Mouse (Mus musculus): ENCODE results near the gene Rheb. TPM values are rescaled to one million over a fixed set of nuclear protein-coding genes. Genes with fewer than 3 reads are reported as not detected.

Gene Rheb
- polyA plus RNA-seq, 1 experiment = 17.3 TPM

GRCm38 (mm10) chr5:24813946-24814345, 28.5 kb downstream of the Rheb start:
- H3K27me3 ChIP-seq (ENCODE audit: control insufficient read depth, insufficient read depth, low read length) = no peaks in the 10 kb centered on the region
- peaks cover 48% of the 10 kb centered on the region for H3K36me3 ChIP-seq (ENCODE audit: control insufficient read depth, insufficient read depth, low read length)
- no peak overlapping the region for H3K4me3 ChIP-seq (ENCODE audit: low read depth, low read length)
- TF ChIP-seq POLR2A (IDR thresholded peaks at IDR 0.05; ENCODE audit: low read depth, low read length) (no peak), CTCF (IDR thresholded peaks at IDR 0.05; ENCODE audit: extremely low read depth, insufficient read length, insufficient replicate concordance, low read depth, low read length) (no peak)
- no peak overlapping the region for H3K27ac ChIP-seq (ENCODE audit: insufficient read depth, low read depth, low read length)
- H3K4me1 ChIP-seq (ENCODE audit: control insufficient read depth, insufficient read depth, insufficient read length, low read length) = no peaks in the 10 kb centered on the region
- WGBS = 62% methylated on average over 3 of the region's 3 CpGs

GRCm38 (mm10) chr5:24813005-24813404, 29.4 kb downstream of the Rheb start:
- no peaks in the 10 kb centered on the region for H3K27me3 ChIP-seq (ENCODE audit: control insufficient read depth, insufficient read depth, low read length)
- no peak overlapping the region for H3K27ac ChIP-seq (ENCODE audit: insufficient read depth, low read depth, low read length)
- no peak overlapping the region for H3K4me3 ChIP-seq (ENCODE audit: low read depth, low read length)
- no peaks in the 10 kb centered on the region for H3K4me1 ChIP-seq (ENCODE audit: control insufficient read depth, insufficient read depth, insufficient read length, low read length)
- TF ChIP-seq POLR2A (IDR thresholded peaks at IDR 0.05; ENCODE audit: low read depth, low read length) = no peak
- TF ChIP-seq CTCF (IDR thresholded peaks at IDR 0.05; ENCODE audit: extremely low read depth, insufficient read length, insufficient replicate concordance, low read depth, low read length) = no peak
- H3K36me3 ChIP-seq (ENCODE audit: control insufficient read depth, insufficient read depth, low read length) = peaks cover 47% of the 10 kb centered on the region
- 61% methylated on average over 4 of the region's 4 CpGs for WGBS

DNA sequence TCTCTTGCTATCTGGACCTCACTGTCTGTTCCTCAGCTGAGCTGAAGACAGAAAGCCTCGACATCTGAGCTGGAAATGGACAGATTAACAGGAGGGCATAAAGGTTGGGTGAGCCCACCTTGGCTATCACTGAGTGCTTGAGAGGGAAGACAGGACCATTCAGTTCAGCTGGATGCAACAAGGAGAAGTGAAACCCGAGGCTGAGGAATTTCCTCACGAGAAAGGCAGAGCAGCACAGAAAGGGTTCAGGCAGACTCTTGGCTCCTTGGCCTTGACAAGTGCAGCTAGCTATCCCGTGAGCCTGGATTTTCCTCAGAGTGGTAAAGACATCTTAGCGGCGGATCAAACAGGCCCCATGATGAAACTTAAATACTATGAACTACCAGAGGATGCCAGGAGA, 37.2 kb downstream of the Rheb start:
- Histone ChIP-seq H3K36me3 (ENCODE audit: control insufficient read depth, insufficient read depth, low read length) (peaks cover 51% of the 10 kb centered on the region), H3K4me1 (ENCODE audit: control insufficient read depth, insufficient read depth, insufficient read length, low read length) (no peaks in the 10 kb centered on the region)
- TF ChIP-seq POLR2A (IDR thresholded peaks at IDR 0.05; ENCODE audit: low read depth, low read length) (no peak), CTCF (IDR thresholded peaks at IDR 0.05; ENCODE audit: extremely low read depth, insufficient read length, insufficient replicate concordance, low read depth, low read length) (no peak)

DNA sequence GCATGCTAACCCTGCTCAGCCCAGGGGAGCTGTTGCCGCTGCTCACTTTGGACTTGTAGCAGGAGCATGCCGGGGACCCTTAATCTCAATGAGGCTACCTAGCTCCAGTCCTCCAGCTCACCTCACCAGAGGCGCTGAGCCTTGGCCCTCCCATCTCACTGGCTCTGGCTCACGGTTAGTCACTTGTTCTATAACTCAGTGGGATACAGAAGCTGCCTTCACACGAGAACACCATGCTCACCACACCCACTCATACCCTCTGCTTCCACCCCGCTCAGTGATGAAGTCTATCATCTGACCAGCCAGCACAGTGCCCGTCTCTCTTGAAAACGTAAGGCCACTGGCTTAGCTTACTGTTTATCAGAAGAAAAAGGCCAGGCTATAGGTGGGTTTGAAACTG, 37.8 kb downstream of the Rheb start:
- WGBS = 90% methylated on average over 8 of the region's 8 CpGs
- TF ChIP-seq CTCF (IDR thresholded peaks at IDR 0.05; ENCODE audit: extremely low read depth, insufficient read length, insufficient replicate concordance, low read depth, low read length) (no peak), POLR2A (IDR thresholded peaks at IDR 0.05; ENCODE audit: low read depth, low read length) (no peak)
- Histone ChIP-seq H3K27me3 (ENCODE audit: control insufficient read depth, insufficient read depth, low read length) (no peaks in the 10 kb centered on the region), H3K27ac (ENCODE audit: insufficient read depth, low read depth, low read length) (no peak overlapping the region), H3K4me1 (ENCODE audit: control insufficient read depth, insufficient read depth, insufficient read length, low read length) (no peaks in the 10 kb centered on the region), H3K36me3 (ENCODE audit: control insufficient read depth, insufficient read depth, low read length) (peaks cover 51% of the 10 kb centered on the region), H3K4me3 (ENCODE audit: low read depth, low read length) (no peak overlapping the region)

More for the DNA sequence above, 37.2 kb downstream of the Rheb start:
- H3K27ac ChIP-seq (ENCODE audit: insufficient read depth, low read depth, low read length) = no peak overlapping the region
- H3K4me3 ChIP-seq (ENCODE audit: low read depth, low read length) = no peak overlapping the region
- 81% methylated on average over 6 of the region's 6 CpGs for WGBS
- no peaks in the 10 kb centered on the region for H3K27me3 ChIP-seq (ENCODE audit: control insufficient read depth, insufficient read depth, low read length)

DNA sequence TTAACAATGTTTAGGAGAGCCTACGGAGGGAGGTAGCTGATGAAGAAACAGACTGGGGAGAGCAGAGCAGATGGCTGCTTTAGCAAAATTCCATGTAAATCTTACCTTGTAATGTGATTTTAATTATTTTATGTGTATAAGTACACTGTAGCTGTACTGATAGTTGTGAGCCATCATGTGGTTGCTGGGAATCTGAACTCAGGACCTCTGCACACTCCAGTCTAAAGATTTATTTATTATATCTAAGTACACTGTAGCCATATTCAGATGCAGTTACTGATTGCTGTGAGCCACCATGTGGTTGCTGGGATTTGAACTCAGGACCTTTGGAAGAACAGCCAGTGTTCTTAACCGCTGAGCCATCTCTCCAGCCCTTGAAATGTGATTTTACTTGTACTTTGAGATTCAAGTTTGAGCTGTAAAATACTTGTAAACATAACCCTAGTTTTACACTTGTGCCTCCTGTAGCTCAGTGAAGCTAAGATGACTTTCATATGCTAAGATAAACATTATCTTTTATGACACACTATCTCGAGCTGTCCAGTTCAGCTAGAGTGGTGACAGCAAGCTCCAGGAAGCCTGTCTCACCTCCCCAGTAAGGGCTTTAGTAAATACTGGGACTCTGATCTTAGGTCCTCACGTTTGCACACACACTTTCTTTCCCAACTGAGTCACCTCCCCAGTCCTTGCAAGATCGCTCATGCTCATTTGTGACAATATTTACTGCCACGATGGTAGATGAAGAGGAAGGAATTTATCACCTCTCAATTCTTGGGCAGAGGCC, 40.4 kb downstream of the Rheb start:
- WGBS = 37% methylated on average over 6 of the region's 6 CpGs
- Histone ChIP-seq H3K4me1 (ENCODE audit: control insufficient read depth, insufficient read depth, insufficient read length, low read length) (peaks cover 2% of the 10 kb centered on the region; the same call in 1 of the 2 replicates), H3K27me3 (ENCODE audit: control insufficient read depth, insufficient read depth, low read length) (no peaks in the 10 kb centered on the region), H3K4me3 (ENCODE audit: low read depth, low read length) (no peak overlapping the region), H3K27ac (ENCODE audit: insufficient read depth, low read depth, low read length) (no peak overlapping the region), H3K36me3 (ENCODE audit: control insufficient read depth, insufficient read depth, low read length) (peaks cover 38% of the 10 kb centered on the region)
- TF ChIP-seq CTCF (IDR thresholded peaks at IDR 0.05; ENCODE audit: extremely low read depth, insufficient read length, insufficient replicate concordance, low read depth, low read length) (no peak), POLR2A (IDR thresholded peaks at IDR 0.05; ENCODE audit: low read depth, low read length) (no peak)

DNA sequence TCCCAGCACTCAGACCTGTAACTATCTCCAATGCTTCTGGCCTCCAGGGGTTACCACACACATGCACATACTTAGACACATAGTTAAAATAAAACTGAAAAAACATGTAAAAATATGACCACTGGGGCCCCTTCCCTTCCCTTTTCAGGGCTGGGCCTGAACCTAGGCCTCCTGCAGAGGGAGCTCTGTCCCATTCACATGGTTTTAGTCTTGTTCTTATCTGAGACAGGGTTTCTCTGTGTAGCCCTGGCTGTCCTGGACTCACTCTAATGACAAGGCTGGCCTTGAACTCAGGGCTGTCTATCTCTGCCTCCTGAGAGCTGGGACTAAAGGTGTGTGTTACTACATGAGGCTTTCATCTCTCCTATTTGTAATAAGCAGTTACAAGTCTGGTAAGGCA, 42.0 kb downstream of the Rheb start:
- Histone ChIP-seq H3K27me3 (ENCODE audit: control insufficient read depth, insufficient read depth, low read length) (no peaks in the 10 kb centered on the region), H3K27ac (ENCODE audit: insufficient read depth, low read depth, low read length) (no peak overlapping the region), H3K36me3 (ENCODE audit: control insufficient read depth, insufficient read depth, low read length) (peaks cover 23% of the 10 kb centered on the region), H3K4me1 (ENCODE audit: control insufficient read depth, insufficient read depth, insufficient read length, low read length) (peaks cover 2% of the 10 kb centered on the region; the same call in 1 of the 2 replicates), H3K4me3 (ENCODE audit: low read depth, low read length) (no peak overlapping the region)
- TF ChIP-seq POLR2A (IDR thresholded peaks at IDR 0.05; ENCODE audit: low read depth, low read length) = no peak
- peak; percentile 50; the same call in 1 of the 2 replicates for TF ChIP-seq CTCF (IDR thresholded peaks at IDR 0.05; ENCODE audit: extremely low read depth, insufficient read length, insufficient replicate concordance, low read depth, low read length)

GRCm38 (mm10) chr5:24798639-24799038, 43.8 kb downstream of the Rheb start:
- H3K27me3 ChIP-seq (ENCODE audit: control insufficient read depth, insufficient read depth, low read length) = no peaks in the 10 kb centered on the region
- no peak overlapping the region for H3K4me3 ChIP-seq (ENCODE audit: low read depth, low read length)
- H3K4me1 ChIP-seq (ENCODE audit: control insufficient read depth, insufficient read depth, insufficient read length, low read length) = peaks cover 2% of the 10 kb centered on the region; the same call in 1 of the 2 replicates
- H3K27ac ChIP-seq (ENCODE audit: insufficient read depth, low read depth, low read length) = no peak overlapping the region
- TF ChIP-seq CTCF (IDR thresholded peaks at IDR 0.05; ENCODE audit: extremely low read depth, insufficient read length, insufficient replicate concordance, low read depth, low read length) (no peak), POLR2A (IDR thresholded peaks at IDR 0.05; ENCODE audit: low read depth, low read length) (no peak)
- 24% methylated on average over 10 of the region's 10 CpGs for WGBS
- H3K36me3 ChIP-seq (ENCODE audit: control insufficient read depth, insufficient read depth, low read length) = peaks cover 8% of the 10 kb centered on the region
